8 mouse cellular contexts compared by ENCODE assay signal in genomic region chr12:79675440-79676176, GRCm38 (mm10).
DNase-seq lines count a peak whose midpoint lies in the region; ATAC-seq and TF ChIP-seq lines count a peak whose summit lies in the region.

No protein-coding gene starts in this region.

- no peaks in the 10 kb centered on the region for H3K27me3 ChIP-seq in liver, adult 2 months (ENCODE audit: control insufficient read depth, insufficient read depth, low read length)
- H3K27me3 ChIP-seq in liver, embryonic 12.5 days (replicated peaks) = no peaks in the 10 kb centered on the region

- H3K79me2 ChIP-seq in liver, adult 2 months (ENCODE audit: control insufficient read depth, insufficient read depth, low read length) = no peaks in the 10 kb centered on the region

- peak overlapping the region; percentile 51; the same call in 1 of the 2 replicates for H3K9ac ChIP-seq in liver, adult 2 months (ENCODE audit: low read depth, low read length)
- no peak overlapping the region for H3K9ac ChIP-seq in liver, embryonic 12.5 days

- no peak for TF ChIP-seq CTCF in liver, adult 2 months (IDR thresholded peaks at IDR 0.05; ENCODE audit: low read depth, low read length)
- TF ChIP-seq CTCF in gastrocnemius, adult 2 months (IDR thresholded peaks at IDR 0.05) = no peak

- H3K27ac ChIP-seq in liver, adult 2 months (replicated peaks; ENCODE audit: insufficient read depth, low read depth, low read length) = peak overlapping the region; percentile 97
- H3K27ac ChIP-seq in liver, embryonic 12.5 days = no peak overlapping the region
- peak overlapping the region; percentile 79 for H3K27ac ChIP-seq in gastrocnemius, adult 2 months

- peak; percentile 90 for DNase-seq in liver, adult 2 months (ENCODE audit: extremely low read depth, low read depth, low spot score)
- peak; percentile 46 for DNase-seq in gastrocnemius, adult 2 months
- peak; percentile 41 for DNase-seq in kidney, adult 18-20 months
- DNase-seq in lung, postnatal 25 days (ENCODE audit: low spot score) = peak; percentile 77
- no peak for DNase-seq in retina, postnatal 1 day
- no peak for DNase-seq in right cerebral cortex, postnatal 4 days
- no peak for DNase-seq in right cerebral cortex, postnatal 36 days (ENCODE audit: low spot score in 2 of 2)

- peak overlapping the region; percentile 5; the same call in 1 of the 2 replicates for H3K4me3 ChIP-seq in liver, adult 2 months (ENCODE audit: insufficient read depth, low read depth, low read length)
- no peak overlapping the region for H3K4me3 ChIP-seq in liver, embryonic 12.5 days
- H3K4me3 ChIP-seq in gastrocnemius, adult 2 months = peak overlapping the region; percentile 4; the same call in 1 of the 2 replicates

- no peak overlapping the region for H3K4me2 ChIP-seq in liver, embryonic 12.5 days

- TF ChIP-seq POLR2A in liver, adult 2 months (IDR thresholded peaks at IDR 0.05; ENCODE audit: extremely low read depth, insufficient read depth, low read length) = no peak

- H3K4me1 ChIP-seq in liver, adult 2 months (ENCODE audit: control insufficient read depth, insufficient read depth, low read length) = peaks cover 4% of the 10 kb centered on the region
- H3K4me1 ChIP-seq in liver, embryonic 12.5 days = peaks cover 23% of the 10 kb centered on the region

- 12% methylated on average over 13 of the region's 13 CpGs for WGBS in liver, adult 2 months
- WGBS in liver, embryonic 12.5 days (ENCODE audit: insufficient replicate concordance) = 69% methylated on average over 13 of the region's 13 CpGs

- no peak for ATAC-seq in liver, embryonic 12.5 days

- H3K9me3 ChIP-seq in liver, embryonic 12.5 days (replicated peaks) = no peaks in the 10 kb centered on the region

- intact Hi-C loops in gastrocnemius, adult 2 months (cut with DNase I) = no loop called here

- H3K36me3 ChIP-seq in liver, adult 2 months (ENCODE audit: control insufficient read depth, insufficient read depth, low read length) = no peaks in the 10 kb centered on the region
- H3K36me3 ChIP-seq in liver, embryonic 12.5 days = no peaks in the 10 kb centered on the region

Comparison
In these comparisons a context has a peak if more than half of its experiments do, and no peak if none do; other contexts are left out.
1. DNase-seq: peak in liver, adult 2 months (single experiment), gastrocnemius, adult 2 months (single experiment), kidney, adult 18-20 months (single experiment) and lung, postnatal 25 days (single experiment); none in retina, postnatal 1 day (single experiment), right cerebral cortex, postnatal 4 days (single experiment) and right cerebral cortex, postnatal 36 days (0 of 2).